Mouse (Mus musculus): ENCODE results near the gene Slc38a8. TPM values are rescaled to one million over a fixed set of nuclear protein-coding genes. Genes with fewer than 3 reads are reported as not detected.
A peak's percentile ranks its signal among the peaks of the same experiment; 100 is the strongest.

Gene Slc38a8
- polyA plus RNA-seq, 1 experiment, result 0.51 TPM

DNA sequence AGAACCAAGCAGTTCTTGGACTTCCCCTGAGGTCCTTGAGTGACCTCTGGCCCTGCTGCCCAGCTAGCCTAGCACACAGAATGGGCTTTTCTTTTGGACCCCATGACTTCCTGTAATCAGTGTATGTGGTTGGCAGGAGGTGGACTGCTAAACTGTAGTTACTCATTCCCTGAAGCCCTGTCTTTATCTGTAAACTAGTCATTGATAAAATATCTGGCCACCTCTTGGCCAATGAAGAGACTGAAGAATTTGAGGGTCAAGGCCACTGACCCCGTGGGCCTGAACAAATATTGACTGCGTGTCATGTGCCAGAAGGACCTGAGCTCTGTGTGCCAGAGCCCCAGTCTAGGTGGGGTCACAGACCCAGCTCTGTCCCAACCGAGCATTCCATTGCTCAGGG is 69.1 kb downstream of the Slc38a8 start:
- H3K27me3 ChIP-seq (ENCODE audit: control insufficient read depth, insufficient read depth, low read length), result no peaks in the 10 kb centered on the region
- H3K4me3 ChIP-seq (ENCODE audit: control insufficient read depth, insufficient read depth, low read length), result no peak overlapping the region
- TF ChIP-seq CTCF (IDR thresholded peaks at IDR 0.05; ENCODE audit: borderline replicate concordance, control insufficient read depth, extremely low read depth, insufficient read depth, low read length, poor library complexity), result no peak
- TF ChIP-seq POLR2A (IDR thresholded peaks at IDR 0.05; ENCODE audit: control insufficient read depth, extremely low read depth, insufficient read depth, low read length, poor library complexity), result no peak
- 96% methylated on average over 3 of the region's 3 CpGs for WGBS
- no peak for DNase-seq
- H3K4me1 ChIP-seq (replicated peaks; ENCODE audit: control insufficient read depth, insufficient read depth, low read length), result peaks cover 21% of the 10 kb centered on the region
- no peak overlapping the region for H3K27ac ChIP-seq (ENCODE audit: control insufficient read depth, insufficient read depth, low read length)
- H3K36me3 ChIP-seq (ENCODE audit: control insufficient read depth, insufficient read depth, low read length), result no peaks in the 10 kb centered on the region

DNA sequence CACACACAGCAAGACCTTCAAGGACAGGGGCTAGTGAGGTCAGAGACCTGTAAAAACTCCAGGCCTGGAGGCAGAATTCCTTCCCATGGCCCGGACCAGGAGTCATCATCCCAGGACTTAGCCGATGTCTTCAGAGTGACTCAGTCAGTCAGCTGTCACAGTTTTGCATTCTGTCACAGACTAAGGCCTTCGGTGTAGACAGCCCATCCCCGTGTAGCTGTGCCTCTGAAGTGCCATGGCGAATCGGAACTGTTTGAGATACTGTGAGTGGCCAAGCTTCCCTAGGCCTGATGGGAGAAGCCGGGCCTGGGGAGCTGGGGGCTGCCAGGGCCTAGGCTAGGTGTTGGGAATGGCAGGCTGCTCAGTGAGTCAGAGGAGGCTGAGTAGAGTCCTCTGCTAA is 70.8 kb downstream of the Slc38a8 start:
- no peak for DNase-seq
- Histone ChIP-seq H3K27ac (ENCODE audit: control insufficient read depth, insufficient read depth, low read length) (no peak overlapping the region), H3K4me3 (ENCODE audit: control insufficient read depth, insufficient read depth, low read length) (no peak overlapping the region), H3K36me3 (ENCODE audit: control insufficient read depth, insufficient read depth, low read length) (no peaks in the 10 kb centered on the region), H3K4me1 (replicated peaks; ENCODE audit: control insufficient read depth, insufficient read depth, low read length) (peaks cover 35% of the 10 kb centered on the region), H3K27me3 (ENCODE audit: control insufficient read depth, insufficient read depth, low read length) (no peaks in the 10 kb centered on the region)
- TF ChIP-seq CTCF (IDR thresholded peaks at IDR 0.05; ENCODE audit: borderline replicate concordance, control insufficient read depth, extremely low read depth, insufficient read depth, low read length, poor library complexity), result peak; percentile 26; the same call in 1 of the 2 replicates
- TF ChIP-seq POLR2A (IDR thresholded peaks at IDR 0.05; ENCODE audit: control insufficient read depth, extremely low read depth, insufficient read depth, low read length, poor library complexity), result no peak
- WGBS, result 97% methylated on average over 7 of the region's 7 CpGs

DNA sequence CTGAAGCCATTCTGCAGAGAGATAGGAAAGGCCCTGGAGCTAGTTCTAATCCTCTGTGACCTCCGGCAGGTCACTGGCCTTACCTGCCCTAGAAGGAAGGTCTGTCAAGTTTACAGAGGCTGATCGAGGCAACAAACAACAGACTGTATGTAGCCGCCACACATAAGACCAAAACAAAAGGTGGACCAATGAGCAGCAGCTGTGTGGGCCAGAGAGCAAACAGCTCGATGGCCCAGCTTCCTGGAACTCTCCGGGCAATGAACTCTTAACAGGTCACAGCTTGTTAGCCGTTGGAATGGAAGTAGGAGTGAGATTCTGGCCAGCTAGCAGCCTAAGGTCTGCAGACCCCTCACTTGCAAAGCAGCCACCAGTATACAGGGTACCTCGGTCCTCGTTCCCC is 71.2 kb downstream of the Slc38a8 start:
- H3K4me3 ChIP-seq (ENCODE audit: control insufficient read depth, insufficient read depth, low read length), result no peak overlapping the region
- DNase-seq, result no peak
- H3K4me1 ChIP-seq (replicated peaks; ENCODE audit: control insufficient read depth, insufficient read depth, low read length), result peaks cover 39% of the 10 kb centered on the region
- no peak overlapping the region for H3K27ac ChIP-seq (ENCODE audit: control insufficient read depth, insufficient read depth, low read length)
- no peaks in the 10 kb centered on the region for H3K27me3 ChIP-seq (ENCODE audit: control insufficient read depth, insufficient read depth, low read length)
- H3K36me3 ChIP-seq (ENCODE audit: control insufficient read depth, insufficient read depth, low read length), result no peaks in the 10 kb centered on the region
- TF ChIP-seq POLR2A (IDR thresholded peaks at IDR 0.05; ENCODE audit: control insufficient read depth, extremely low read depth, insufficient read depth, low read length, poor library complexity) (no peak), CTCF (IDR thresholded peaks at IDR 0.05; ENCODE audit: borderline replicate concordance, control insufficient read depth, extremely low read depth, insufficient read depth, low read length, poor library complexity) (no peak)
- WGBS, result 90% methylated on average over 8 of the region's 8 CpGs

Other genes with a start within 250 kb of the Slc38a8 start
- 98.3 and 103 TPM in 2 replicates for gene Hsbp1, start 157.2 kb downstream of the Slc38a8 start, polyA plus RNA-seq (2012; rRNA removed)
- gene Mlycd, start 106.8 kb downstream of the Slc38a8 start, polyA plus RNA-seq (2012; rRNA removed), result 20.7 and 22.1 TPM in 2 replicates
- 7.7 and 7.8 TPM in 2 replicates for gene Osgin1, start 67.6 kb downstream of the Slc38a8 start, polyA plus RNA-seq (2012; rRNA removed)
- 0.06 and 0.12 TPM in 2 replicates for gene Necab2, start 55.0 kb downstream of the Slc38a8 start, polyA plus RNA-seq (2012; rRNA removed)
- 166 and 177 TPM in 2 replicates for gene Mbtps1, start 57.0 kb upstream of the Slc38a8 start, polyA plus RNA-seq (2012; rRNA removed)
- gene Hsdl1, start 73.5 kb upstream of the Slc38a8 start, polyA plus RNA-seq (2012; rRNA removed), result 149 and 176 TPM in 2 replicates
- 0.90 and 1.1 TPM in 2 replicates for gene Dnaaf1, start 73.5 kb upstream of the Slc38a8 start, polyA plus RNA-seq (2012; rRNA removed)
- 109 and 112 TPM in 2 replicates for gene Taf1c, start 103.5 kb upstream of the Slc38a8 start, polyA plus RNA-seq (2012; rRNA removed)
- 0.22 and 0.34 TPM in 2 replicates for gene Adad2, start 111.0 kb upstream of the Slc38a8 start, polyA plus RNA-seq (2012; rRNA removed)
- 0.32 and 0.47 TPM in 2 replicates for gene Kcng4, start 134.0 kb upstream of the Slc38a8 start, polyA plus RNA-seq (2012; rRNA removed)
- 5.9 and 7.4 TPM in 2 replicates for gene Wfdc1, start 164.7 kb upstream of the Slc38a8 start, polyA plus RNA-seq (2012; rRNA removed)
- 0.16 and 0.19 TPM in 2 replicates for gene Atp2c2, start 198.3 kb upstream of the Slc38a8 start, polyA plus RNA-seq (2012; rRNA removed)

All from thymus, adult 2 months (tissue).